Mouse (Mus musculus) spleen, postnatal 4 days (tissue): Measurements from ENCODE around the gene Prpf40b.
A peak's percentile ranks its signal among the peaks of the same experiment; 100 is the strongest.

Source experiments
- DNase-seq, 2 experiments: peaks; one replicate each; pipeline ENCODE4 v3.0.0; 2022; ENCODE audit warnings: low spot score in 2 of 2

Gene Prpf40b

DNA sequence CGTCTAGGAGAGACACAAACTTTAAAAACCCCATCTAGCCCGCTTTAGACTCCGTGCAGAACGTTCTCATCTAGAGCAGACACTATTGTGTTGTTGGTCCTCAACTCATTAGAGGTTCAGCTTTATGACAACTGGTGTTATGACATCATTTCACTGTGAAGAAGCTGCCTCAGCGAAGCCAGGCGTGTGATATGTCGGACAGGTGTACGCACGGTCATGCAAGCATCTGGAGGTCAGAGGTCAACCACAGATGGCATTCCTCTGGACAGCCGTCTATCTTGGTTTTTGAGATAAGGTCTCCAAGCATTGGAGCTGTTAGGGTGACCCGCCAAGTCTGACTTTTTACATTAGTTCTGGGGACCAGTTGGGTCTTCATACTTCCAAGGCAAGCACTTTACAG is 4.3 kb upstream of the Prpf40b start:
- no peak for DNase-seq

DNA sequence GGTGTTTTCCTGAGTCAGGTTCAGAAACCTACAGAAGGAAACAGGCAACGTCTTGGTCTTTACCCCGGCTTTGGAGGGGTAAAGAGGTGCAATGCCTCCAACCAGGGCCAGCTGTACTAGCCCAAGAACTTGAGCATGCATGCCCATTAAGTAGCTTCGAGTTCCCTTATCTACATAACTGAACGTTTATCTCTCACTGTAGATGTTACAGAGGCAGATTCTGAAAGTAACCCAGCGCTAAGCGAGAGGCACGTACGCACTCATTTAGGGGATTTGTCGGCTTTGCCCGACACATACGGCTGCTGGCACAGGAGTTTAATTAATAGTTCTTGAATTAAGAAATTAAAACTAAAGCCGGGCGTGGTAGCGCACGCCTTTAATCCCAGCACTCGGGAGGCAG is 600 bp upstream of the Prpf40b start:
- no peak for DNase-seq

DNA sequence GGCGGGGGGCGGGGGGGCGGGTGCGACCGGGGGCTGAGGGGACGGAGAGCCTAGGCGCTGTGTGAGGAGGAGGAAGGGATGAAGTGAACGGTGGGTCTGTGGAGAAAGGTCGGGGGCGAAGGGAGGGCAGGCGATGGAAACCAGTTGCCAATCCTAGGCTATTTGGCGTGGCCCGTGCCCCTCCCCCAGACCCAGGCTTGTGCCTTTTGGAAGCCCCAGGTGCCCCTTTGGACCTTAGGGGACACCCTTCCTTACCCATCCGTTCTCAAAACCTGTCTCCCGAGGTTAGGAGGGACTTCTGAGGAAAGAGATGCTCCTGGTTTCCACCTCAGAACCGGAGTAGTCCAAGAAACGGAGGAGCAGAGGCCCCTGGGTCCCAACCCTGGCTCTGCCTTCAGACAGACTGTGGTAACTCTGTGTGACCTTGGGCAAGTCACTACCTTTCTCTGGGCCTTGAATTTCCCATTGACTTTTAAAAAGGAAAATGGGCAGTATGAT is 646 bp downstream of the Prpf40b start, which contains the start of gene Fam186b:
Fam186b (minus strand) TSS at position 405 of the 498 bp plus-strand sequence.
- no peak for DNase-seq

DNA sequence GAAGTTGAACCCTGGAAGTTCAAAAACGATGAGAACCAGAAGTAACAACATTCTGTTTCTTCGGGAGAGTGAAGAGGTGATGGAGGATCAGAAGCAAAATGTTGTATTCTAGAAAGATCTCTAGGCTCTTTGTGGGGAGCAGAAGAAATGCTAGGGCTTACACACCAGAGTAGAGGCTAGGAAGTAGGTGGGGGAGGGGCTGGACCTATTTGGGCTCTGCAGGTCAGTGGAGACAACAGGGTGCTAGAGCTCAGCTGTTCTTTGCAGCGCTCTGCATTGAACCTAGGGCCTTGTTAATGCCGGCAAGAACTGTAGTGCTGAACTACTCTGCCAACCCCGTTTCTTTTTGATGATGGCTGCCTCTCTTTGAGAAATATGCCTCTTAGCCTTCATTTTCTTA is 1.3 kb downstream of the Prpf40b start:
- DNase-seq = no peak

DNA sequence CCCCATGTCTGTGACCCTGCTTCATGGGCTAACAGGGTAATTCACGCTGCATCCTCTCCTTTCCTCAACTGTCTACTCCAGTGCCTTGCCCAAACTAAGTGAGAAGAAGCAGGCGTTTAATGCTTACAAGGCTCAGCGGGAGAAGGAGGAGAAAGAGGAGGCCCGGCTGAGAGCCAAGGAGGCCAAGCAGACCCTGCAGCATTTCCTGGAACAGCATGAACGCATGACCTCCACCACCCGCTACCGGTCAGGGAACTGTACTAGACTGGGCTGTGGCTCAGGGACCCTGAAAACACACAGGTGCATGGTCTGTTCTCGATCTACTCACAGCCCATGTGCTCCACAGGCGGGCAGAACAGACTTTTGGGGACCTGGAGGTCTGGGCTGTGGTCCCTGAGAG is 12.6 kb downstream of the Prpf40b start:
- DNase-seq = no peak

DNA sequence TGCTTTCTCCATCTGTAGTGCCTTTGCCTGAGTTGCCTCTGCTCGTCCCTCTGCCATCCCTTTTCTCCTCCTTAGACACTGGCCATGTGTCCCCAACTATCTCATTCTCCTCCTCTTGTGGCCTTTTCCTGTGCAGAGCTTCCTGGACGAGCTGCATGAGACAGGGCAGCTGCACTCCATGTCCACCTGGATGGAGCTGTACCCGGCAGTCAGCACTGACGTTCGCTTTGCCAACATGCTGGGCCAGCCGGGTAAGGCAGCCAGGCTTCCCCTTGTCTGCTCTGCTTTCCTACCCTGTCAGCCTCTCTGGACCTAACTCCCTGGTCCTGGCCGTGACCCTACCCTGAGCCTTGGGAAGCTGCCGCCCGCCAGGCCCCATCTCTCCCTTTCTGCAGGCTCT is 14.7 kb downstream of the Prpf40b start:
- DNase-seq = no peak

DNA sequence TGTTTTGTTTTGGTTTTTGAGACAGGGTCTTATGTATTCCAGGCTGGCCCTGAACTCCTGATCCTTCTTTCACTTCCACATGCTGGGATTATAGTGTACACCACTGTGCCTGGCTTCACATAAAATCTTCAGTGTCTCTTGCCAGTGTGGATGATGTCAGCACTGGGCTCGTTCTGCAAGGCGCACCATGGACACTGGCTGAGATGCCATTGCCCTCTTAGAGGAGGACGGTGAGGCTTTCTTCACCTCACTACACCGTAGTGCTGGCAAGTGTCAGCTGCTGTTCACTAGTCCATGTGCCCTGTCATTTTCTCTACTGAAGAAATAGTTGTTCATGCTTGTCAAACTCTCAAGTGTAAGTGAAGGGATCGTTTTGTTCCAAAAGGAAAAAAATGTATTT is 15.7 kb downstream of the Prpf40b start:
- DNase-seq = no peak

DNA sequence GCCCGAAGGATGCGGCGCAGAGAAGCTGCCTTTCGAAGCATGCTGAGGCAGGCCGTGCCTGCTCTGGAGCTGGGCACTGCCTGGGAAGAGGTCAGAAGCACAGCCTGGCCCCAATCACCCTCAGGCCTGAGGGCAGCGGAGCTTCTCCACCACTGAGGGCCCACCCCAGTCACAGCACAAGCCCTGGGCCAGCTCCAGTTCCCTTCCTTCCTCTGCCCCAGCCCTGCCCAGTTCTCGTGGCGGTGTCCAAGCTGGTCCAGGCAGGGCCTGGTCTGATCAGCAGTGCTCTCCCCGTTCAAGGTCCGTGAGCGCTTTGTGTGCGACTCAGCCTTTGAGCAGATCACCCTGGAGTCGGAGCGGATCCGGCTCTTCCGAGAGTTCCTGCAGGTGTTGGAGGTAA is 20.0 kb downstream of the Prpf40b start:
- no peak for DNase-seq

DNA sequence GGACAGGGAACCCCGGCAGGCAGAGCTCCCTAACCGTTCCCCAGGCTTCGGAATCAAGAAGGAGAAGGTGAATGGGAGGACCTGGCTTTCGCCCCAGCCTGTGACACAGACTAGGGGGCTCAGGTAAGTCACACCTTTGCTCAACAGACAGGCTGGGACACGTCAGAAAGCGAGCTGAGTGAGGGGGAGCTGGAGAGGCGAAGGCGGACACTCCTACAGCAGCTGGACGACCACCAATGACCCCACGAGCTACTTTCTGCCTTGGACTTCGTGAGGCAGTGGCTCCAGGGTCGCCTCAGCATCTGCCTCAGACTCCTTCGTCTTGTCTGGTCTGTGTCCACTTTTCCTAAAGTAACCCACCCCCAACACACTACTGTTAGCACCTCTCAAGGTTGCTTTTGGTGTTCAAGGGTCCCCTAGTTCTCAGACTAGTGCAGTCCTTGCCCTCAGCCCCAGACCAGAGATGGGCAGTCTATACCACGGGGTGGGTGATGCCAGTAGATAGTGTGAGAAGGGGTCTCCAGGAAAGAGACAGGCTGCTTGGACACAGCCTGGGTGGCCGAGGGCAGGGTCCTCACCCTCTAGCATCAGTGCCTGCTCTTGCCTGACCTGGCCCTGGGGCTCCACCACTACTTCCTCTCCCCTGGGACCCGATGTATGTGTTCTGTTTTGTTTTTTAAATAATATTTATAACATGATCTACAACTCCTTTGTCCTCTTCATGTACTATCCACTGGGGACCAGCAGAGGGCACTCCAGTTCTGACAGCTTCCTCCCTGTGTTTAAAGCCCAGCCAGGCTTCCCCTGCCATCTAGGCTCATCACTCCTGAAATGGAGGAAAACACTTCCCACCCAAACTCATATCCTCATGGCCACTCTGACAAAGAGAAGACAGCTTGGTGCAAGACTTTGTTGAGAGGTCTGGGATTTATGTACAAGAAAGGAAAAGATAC is 21.7 kb downstream of the Prpf40b start:
- DNase-seq = peak; percentile 65 to 84

DNA sequence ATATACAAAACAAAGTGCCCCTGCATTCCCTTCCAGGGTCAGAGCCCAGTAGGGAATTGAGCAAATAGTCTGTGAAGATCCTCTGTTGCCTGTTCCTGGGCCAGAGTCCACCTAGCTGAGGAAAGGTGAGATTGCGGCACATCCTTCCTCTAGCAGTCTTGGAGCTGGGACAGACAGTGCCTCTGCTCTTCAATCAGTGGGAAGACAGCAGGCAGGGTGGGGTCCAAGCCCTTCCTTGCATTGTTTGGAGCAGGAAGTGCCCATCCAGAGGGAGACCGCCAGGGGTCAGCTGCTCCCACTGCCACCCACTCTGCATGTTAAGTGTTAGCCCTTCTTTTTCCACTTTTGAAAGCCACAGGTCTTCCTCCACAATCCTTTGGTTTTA is 22.4 kb downstream of the Prpf40b start:
- DNase-seq = no peak

DNA sequence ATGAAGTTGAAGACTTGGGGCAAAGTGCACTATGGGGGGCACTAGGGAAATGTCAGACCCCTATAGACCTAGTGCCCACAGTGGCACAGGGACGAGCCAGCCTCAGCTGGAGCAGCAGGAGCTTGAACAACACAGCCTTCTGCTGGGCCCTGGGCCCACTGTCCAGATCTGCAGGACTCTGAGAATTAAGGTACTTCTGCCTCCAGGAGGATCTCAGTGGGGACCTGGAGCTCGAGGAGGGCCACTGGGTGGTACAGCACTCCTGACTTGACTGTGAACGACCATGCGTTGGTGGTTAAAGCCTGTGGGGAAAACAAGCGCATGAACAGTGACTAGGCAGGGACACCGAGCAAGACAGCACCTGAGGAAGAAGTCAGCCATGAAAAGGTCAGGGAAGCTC is 23.2 kb downstream of the Prpf40b start:
- no peak for DNase-seq

DNA sequence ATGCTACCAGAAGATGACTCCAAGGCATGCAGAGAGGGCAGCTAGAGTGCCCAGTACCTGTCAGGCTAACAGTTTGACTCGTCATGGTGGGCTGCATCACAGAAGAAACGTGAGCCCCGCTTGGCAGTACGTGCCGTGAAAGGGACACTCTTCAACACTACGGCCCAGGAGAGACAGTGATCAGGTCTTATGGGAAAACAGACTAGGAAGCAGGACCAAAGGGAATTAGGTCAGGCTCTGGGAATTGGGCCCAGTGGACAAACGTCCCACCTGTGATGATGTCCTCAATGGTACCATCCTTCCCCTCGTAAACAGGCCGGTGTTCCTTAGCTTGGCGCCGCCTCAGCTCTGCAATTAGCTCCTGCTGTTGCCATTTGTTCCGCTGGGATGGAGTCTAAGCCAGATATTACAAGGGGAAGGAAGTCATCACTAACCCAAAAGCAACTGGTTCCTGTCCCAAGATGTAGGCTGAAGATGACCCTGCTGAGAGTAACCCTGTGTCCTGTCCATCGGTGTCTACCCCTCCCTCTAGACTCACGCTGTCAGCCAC is 24.0 kb downstream of the Prpf40b start:
- no peak for DNase-seq

DNA sequence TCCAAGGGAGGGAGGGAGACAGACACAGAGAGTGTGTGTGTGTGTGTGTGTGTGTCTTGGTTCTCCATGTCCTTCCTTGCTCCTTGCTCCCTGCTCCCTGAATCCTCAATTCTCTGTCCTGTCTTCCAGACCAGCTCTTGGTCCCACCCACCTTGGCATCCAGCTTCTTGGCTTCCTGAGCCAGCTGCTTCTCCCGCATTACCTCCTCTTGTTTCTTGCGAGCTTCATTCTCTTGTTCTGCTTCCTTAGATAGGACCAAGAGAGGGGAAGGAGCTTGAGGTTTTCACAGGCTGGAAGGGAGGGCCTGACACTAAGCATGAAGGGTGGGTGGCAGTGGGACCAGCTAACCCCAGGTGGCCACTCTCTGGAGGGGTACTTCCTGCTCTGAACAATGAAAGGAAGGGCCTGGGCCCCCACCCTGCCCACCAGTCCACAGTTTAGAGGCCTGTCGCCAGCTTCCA is 24.6 kb downstream of the Prpf40b start:
- DNase-seq = no peak

DNA sequence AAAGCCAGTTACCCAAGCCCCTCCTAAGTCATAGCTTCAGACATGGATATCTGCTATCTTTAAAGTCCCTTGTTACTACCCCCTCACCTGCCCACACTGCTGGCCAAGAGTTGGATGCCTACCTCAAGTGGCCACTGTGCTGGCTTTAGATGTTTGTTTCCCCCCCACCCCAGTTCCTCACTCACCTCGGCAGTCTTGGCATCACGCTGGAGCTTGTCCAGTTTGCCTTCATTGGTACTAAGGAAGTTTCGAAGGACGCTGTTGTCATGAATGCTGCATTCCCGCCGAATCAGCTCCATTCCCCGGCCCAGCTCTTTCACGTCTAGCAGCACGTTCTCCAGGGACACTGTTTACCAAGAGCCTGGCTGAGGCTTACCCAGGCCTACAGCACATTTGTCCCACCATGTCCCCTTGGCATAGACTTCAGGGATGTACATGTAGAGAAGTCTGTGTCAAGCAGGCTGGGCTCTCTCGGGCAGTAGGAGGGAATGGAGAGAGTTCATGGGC is 25.3 kb downstream of the Prpf40b start:
- DNase-seq = no peak

DNA sequence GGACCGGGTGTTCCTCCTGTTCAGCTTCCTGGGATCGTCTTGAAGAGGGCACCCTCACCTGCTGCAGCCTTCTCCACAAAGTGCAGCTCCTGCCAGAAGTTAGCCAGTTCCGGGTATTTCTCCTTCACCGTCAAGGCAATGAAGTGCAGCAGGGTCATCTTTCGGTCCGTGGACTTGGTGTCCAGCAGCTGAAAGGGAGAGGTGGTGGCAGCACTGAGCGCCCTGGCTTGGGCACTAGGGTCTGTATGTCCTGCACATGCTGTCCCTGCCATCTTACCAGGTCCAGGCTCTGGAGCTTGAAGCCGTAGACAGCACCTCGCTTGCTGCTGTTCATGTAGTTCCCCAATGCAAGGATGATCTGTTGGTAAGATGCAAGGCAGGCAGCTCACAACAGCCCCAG is 26.1 kb downstream of the Prpf40b start:
- no peak for DNase-seq

DNA sequence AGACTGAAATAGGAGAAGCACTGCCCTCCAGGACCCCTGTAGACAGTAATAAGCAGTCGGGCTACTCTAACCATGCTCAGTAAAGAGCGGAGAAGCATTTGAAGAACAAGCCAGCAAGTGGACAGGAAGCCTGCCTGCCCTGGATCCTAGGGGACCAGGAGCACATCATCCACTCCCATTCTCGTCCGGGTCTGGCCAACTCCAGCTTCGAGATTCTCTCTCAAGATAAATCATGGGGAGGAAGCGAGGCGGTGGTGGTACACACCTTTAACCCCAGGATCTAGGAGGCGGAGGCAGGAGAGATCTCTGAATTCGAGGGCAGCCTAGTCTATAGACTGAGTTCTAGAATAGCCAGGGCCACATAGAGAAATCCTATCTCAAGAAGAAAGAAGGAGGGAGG is 29.3 kb downstream of the Prpf40b start:
- DNase-seq = no peak

DNA sequence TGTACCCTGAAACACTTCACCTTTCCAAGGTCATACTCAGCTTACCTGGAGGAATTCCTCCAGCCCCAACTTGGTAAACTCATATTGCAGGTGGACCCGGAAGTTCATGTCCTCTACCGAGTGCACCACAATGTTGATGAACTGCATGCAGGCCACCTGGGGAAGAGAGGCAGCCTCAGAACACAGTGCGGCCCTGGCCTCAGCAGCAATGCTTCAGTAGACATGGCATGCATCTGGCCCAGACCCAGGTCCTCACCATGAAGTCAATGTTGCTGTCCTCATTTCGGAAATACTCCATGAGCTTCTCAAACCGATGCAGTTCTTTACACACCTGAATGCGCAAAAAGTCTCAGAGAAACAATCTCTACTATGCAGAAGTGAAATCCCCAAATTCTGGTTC is 30.7 kb downstream of the Prpf40b start:
- no peak for DNase-seq

DNA sequence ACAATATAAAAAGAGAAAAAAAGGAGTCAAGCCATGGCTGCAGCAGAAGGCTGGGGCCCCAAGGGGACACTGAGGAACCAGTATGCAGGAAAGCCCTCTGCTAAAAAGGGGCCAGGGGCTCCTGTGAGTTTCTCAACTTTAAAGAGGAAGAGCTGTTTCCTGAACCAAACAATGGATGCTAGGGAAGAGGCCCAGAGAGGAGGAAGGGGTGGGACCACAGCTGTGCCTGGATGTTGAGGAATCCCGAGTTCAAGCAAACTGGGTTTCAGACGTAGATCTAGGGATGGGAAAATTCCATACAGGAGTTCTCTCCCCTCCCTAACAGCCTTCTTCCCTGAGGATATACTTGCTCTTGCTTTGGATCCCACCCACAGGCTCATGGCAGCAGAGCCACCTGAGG is 31.5 kb downstream of the Prpf40b start:
- no peak for DNase-seq

DNA sequence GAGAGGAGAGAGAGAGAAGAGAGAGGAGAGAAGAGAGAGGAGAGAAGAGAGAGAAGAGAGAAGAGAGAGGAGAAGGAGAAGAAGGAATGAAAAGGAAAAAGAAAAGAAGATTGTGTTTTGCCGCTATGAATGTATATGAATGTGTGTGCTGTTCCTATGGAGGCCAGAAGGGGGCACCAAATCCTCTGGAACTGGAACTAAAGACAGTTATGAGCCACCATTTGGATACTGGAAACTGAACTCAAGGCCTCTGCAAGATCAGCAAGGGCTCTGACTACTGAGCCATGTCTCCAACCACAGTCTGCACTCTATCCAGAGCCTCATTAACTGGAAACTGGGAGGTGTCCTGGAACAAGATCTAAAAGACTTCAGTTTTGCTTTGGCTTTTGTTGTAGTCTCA is 32.1 kb downstream of the Prpf40b start:
- DNase-seq = peak; percentile 45 to 81

DNA sequence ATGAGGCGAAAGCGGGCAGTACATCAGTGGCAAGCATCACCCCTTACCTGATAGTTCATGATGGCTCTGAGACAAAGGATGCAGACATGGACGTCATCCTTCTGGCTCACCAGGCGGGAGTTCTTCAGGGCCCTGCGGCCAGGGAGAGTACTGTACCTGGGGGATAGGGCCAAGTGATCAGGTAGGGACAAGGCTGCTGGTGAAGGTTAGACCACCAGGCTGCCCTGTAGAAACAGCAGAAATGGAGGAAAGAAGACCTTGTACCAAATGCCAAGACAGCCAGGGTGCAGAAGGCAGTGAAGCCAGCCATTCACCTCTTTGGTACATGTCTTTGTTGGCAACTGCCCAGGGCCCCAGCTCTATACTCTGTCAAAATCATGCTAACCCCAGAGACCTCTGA is 33.1 kb downstream of the Prpf40b start:
- DNase-seq = no peak

DNA sequence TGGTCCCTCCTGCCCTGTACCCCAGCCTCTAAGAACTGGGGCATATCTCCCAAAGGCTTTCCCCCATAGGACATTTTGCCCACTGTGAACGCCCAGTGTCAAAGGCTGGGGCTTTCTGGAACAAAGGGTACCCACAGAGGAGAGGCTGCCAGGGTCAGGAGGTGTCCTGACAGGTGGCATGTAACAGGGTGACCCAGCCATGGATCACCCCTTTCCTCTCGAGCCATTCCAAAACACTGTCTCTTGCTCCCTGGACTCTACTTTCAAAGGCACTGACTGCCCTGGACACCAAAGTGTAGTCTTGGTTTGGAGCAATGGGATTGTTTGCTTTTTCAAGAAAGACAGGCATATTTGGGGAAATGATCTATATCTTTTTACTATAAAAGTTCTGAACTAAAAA is 35.4 kb downstream of the Prpf40b start:
- no peak for DNase-seq

DNA sequence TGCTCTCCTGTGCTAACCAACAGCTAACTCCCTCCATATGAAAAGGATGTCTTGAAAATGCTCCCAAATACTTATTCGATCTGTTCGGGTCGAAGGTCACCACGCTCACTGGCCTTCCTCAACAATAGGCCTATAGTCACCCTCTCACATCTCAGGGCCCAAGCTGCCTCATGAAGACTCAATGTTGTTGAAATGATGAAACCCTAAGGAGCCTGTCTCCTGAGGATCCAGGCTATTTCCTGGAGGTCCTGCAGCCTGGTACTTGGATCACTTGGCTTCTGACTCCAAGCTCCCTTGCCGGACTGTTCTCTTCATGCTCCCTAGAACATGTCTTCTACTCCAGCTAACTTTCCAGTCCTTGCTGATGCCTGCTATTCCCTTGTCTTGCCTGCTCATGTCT is 36.5 kb downstream of the Prpf40b start:
- DNase-seq = no peak

DNA sequence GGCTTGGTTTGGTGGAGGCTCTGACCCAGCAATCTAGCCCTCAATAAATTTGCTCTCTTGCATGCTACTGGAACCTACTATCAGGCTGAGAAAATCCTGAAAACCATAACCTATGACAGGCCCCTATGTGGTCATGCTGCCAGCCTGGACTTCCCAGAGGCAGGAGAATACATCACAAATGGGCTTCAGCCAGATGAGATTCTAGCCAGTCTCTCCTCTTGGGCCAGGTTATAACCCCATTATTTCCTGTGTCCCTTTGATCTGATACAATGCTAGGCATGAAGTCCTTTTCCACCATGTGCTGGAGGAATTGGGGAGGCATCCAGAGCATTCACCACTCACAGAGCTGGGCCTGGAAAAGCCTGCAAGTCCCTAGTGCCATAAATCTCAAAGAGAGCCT is 37.2 kb downstream of the Prpf40b start:
- no peak for DNase-seq
